Mouse (Mus musculus) liver, embryonic 16.5 days (tissue): ENCODE results near the gene Tpm1. TPM values are rescaled to one million over a fixed set of nuclear protein-coding genes. Genes with fewer than 3 reads are reported as not detected.
A peak's percentile ranks its signal among the peaks of the same experiment; 100 is the strongest.

Experiments
- ATAC-seq: fragments of 200-750 bp; cut with Nextera tagmentation; 2 replicates; pipeline ENCODE4 v1.8.0; 2017; ENCODE audit warnings: low read depth, mild to moderate bottlenecking, moderate number of reproducible peaks, moderate library complexity
- H3K27ac ChIP-seq: fragments of 300-500 bp; sonication (generic); 2 replicates; pipeline ENCODE4 v1.5.1; 2014; ENCODE audit warnings: mild to moderate bottlenecking, low read length
- H3K27me3 ChIP-seq: fragments of 300-500 bp; sonication (generic); 2 replicates; pipeline ENCODE4 v1.6.1; 2014; ENCODE audit warnings: low read depth, low read length, mixed read lengths; ENCODE audit not compliant: control insufficient read depth, insufficient read depth
- H3K36me3 ChIP-seq: fragments of 300-500 bp; sonication (generic); 2 replicates; pipeline ENCODE4 v1.6.1; 2014; ENCODE audit warnings: mild to moderate bottlenecking; ENCODE audit not compliant: control insufficient read depth, insufficient read depth
- H3K4me1 ChIP-seq: fragments of 300-500 bp; sonication (generic); 2 replicates; pipeline ENCODE4 v1.6.1; 2014; ENCODE audit warnings: low read depth, low read length, mixed read lengths; ENCODE audit not compliant: control insufficient read depth
- H3K4me2 ChIP-seq: fragments of 300-500 bp; sonication (generic); 2 replicates; pipeline ENCODE4 v1.6.1; 2014; ENCODE audit warnings: low read depth, low read length, mixed read lengths
- H3K4me3 ChIP-seq: fragments of 300-500 bp; sonication (generic); 2 replicates; pipeline ENCODE4 v1.5.1; 2014; ENCODE audit warnings: low read depth, mild to moderate bottlenecking, low read length
- H3K9ac ChIP-seq: fragments of 300-500 bp; sonication (generic); 2 replicates; pipeline ENCODE4 v1.6.1; 2014; ENCODE audit warnings: low read depth, low read length
- H3K9me3 ChIP-seq: fragments of 300-500 bp; sonication (generic); replicated peaks from 2 replicates; pipeline ENCODE4 v1.6.1; 2016; ENCODE audit warnings: low read length; ENCODE audit not compliant: control insufficient read depth
- WGBS: fragments of 180-500 bp; shearing (Covaris S2); extraction: QIAGEN DNeasy Blood & Tissue Kit; methylation state at CpG from one replicate; pipeline ENCODE4 v1.1.7; 2014; ENCODE audit not compliant: insufficient replicate concordance; 5-methylcytosine and 5-hydroxymethylcytosine counted together
- polyA plus RNA-seq: library from polyadenylated mRNA; unstranded; fragments of >200 nt; fragmentation: Nextera tagmentation; extraction: Ambion mirVana; gene quantifications from 2 replicates; pipeline ENCODE4 v1.2.1, GENCODE M21; 2015

Gene Tpm1
- polyA plus RNA-seq, 1 experiment from 2014 or later, result 145 TPM

GRCm38 (mm10) chr9:66975239-66975645 is 74.0 kb downstream of the Tpm1 start, which contains the start of gene Lactb:
TSS of gene Lactb (minus strand) at chr9:66975484.
- H3K36me3 ChIP-seq, result 0 out of 2 replicates have a peak, but pooled peaks cover under 1% of the 10 kb centered on the region
- H3K27ac ChIP-seq, result peak within 1 kb of the TSS; percentile 89
- H3K9me3 ChIP-seq, result no peaks in the 10 kb centered on the region
- peak; percentile 98 for ATAC-seq
- peaks cover 6% of the 10 kb centered on the region for H3K4me1 ChIP-seq
- peak within 1 kb of the TSS; percentile 90 for H3K4me3 ChIP-seq
- under 1% methylated on average over 30 of the region's 32 CpGs for WGBS
- H3K4me2 ChIP-seq, result peak within 1 kb of the TSS; percentile 100
- H3K27me3 ChIP-seq, result no peaks in the 10 kb centered on the region
- H3K9ac ChIP-seq, result peak within 1 kb of the TSS; percentile 81

GRCm38 (mm10) chr9:66974721-66975225 is 74.4 kb downstream of the Tpm1 start:
- WGBS, result 0% methylated on average over 41 of the region's 41 CpGs
- ATAC-seq, result peak; percentile 82

More at GRCm38 (mm10) chr9:66974721-66975225, 74.4 kb downstream of the Tpm1 start:
- no peaks in the 10 kb centered on the region for H3K9me3 ChIP-seq
- H3K4me3 ChIP-seq, result peak overlapping the region; percentile 90
- peak overlapping the region; percentile 100 for H3K4me2 ChIP-seq
- H3K27ac ChIP-seq, result peak overlapping the region; percentile 89
- peak overlapping the region; percentile 81 for H3K9ac ChIP-seq
- H3K36me3 ChIP-seq, result 0 out of 2 replicates have a peak, but pooled peaks cover 2% of the 10 kb centered on the region
- no peaks in the 10 kb centered on the region for H3K27me3 ChIP-seq
- peaks cover 6% of the 10 kb centered on the region for H3K4me1 ChIP-seq

Other genes with a start within 250 kb of the Tpm1 start
- gene Aph1c, start 214.7 kb downstream of the Tpm1 start, polyA plus RNA-seq, result 3.8 and 4.0 TPM in 2 replicates
- gene Rab8b, start 129.7 kb downstream of the Tpm1 start, polyA plus RNA-seq, result 30.4 and 30.6 TPM in 2 replicates
- gene Rps27l, start 103.3 kb downstream of the Tpm1 start, polyA plus RNA-seq, result 406 and 455 TPM in 2 replicates
- 3.6 and 4.4 TPM in 2 replicates for gene Lactb, start 73.9 kb downstream of the Tpm1 start, polyA plus RNA-seq